Mouse (Mus musculus) neutrophil, adult 5-6 weeks (primary cell): Measurements from ENCODE around the gene Cib1. TPM values are rescaled to one million over a fixed set of nuclear protein-coding genes. Genes with fewer than 3 reads are reported as not detected.

Source experiments
- total RNA-seq: library from RNA; stranded (forward); fragments of 200-1000 nt; gene quantifications from 2 replicates; pipeline ENCODE4 v1.2.3, GENCODE M21; 2017

Gene Cib1
- total RNA-seq, 1 experiment from 2014 or later = 72.9 TPM

Other genes with a start within 250 kb of the Cib1 start
- 64.9 and 67.2 TPM in 2 replicates for gene Zfp710, start 208.0 kb downstream of the Cib1 start, total RNA-seq
- gene Idh2, start 117.4 kb downstream of the Cib1 start, total RNA-seq = 18.0 and 26.8 TPM in 2 replicates
- gene Sema4b, start 46.0 kb downstream of the Cib1 start, total RNA-seq = 41.3 and 42.9 TPM in 2 replicates
- gene Gdpgp1, start 52 bp upstream of the Cib1 start, total RNA-seq = 3.4 and 4.9 TPM in 2 replicates
- gene Ttll13, start 13.6 kb upstream of the Cib1 start, total RNA-seq = 0.61 and 2.7 TPM in 2 replicates
- gene Ngrn, start 28.4 kb upstream of the Cib1 start, total RNA-seq = 33.8 and 39.5 TPM in 2 replicates
- 21.1 and 26.4 TPM in 2 replicates for gene Vps33b, start 36.8 kb upstream of the Cib1 start, total RNA-seq
- 5.7 and 6.1 TPM in 2 replicates for gene Prc1, start 61.6 kb upstream of the Cib1 start, total RNA-seq
- gene Rccd1, start 91.6 kb upstream of the Cib1 start, total RNA-seq = 23.1 and 27.9 TPM in 2 replicates
- 44.4 and 48.0 TPM in 2 replicates for gene Unc45a, start 108.2 kb upstream of the Cib1 start, total RNA-seq
- gene Hddc3, start 110.3 kb upstream of the Cib1 start, total RNA-seq = 6.6 and 19.4 TPM in 2 replicates
- 46.7 and 58.4 TPM in 2 replicates for gene Man2a2, start 138.6 kb upstream of the Cib1 start, total RNA-seq
- gene Fes, start 155.1 kb upstream of the Cib1 start, total RNA-seq = 221 and 270 TPM in 2 replicates
- 63.9 and 69.6 TPM in 2 replicates for gene Furin, start 172.6 kb upstream of the Cib1 start, total RNA-seq